Mouse (Mus musculus) left cerebral cortex, adult 9 months (tissue): ENCODE measurements around the gene Bag5.
A peak's percentile ranks its signal among the peaks of the same experiment; 100 is the strongest.

ENCODE experiments used
- DNase-seq, 2 experiments: peaks; one replicate each; pipeline ENCODE4 v3.0.0; 2022; ENCODE audit warnings: low spot score in 2 of 2

Bag5 gene

GRCm38 (mm10) chr12:111713004-111713651, at the start of gene Bag5, which contains the start of gene Apopt1:
Bag5 (minus strand) TSS chr12:111713257.
Apopt1 (plus strand) TSS chr12:111713261.
- peak in 1 of 2 experiments; percentile 87 for DNase-seq

DNA sequence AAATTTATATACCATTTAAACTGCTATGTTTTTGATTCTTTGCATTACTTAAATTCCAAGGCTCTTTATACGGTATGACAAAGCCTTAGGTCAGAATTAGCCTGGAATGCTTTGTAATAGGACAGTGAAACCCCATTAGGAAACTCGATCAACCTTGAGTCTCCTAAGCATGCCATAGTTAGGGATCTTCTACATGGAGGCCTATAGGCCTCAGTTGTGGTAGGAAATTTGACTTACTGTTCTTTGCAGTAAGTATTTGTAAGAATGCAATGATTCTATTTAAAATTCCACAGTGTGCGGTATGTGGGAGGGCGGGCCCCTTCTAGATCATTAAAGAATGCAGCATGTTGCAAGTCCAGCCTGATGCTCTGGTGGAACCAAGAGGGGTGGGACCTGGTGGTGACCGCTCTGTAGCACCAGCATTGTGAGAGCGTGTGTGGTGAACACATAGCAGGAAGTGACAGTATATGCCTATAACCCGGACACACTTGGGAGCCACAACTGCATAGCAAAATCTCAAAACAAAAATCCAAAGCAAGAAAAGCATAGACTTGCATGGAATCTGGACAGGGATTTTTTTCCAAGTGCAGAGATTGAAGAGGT, 47.4 kb upstream of the Bag5 start:
- no peak for DNase-seq

GRCm38 (mm10) chr12:111759176-111760061, 46.4 kb upstream of the Bag5 start:
- peak in 1 of 2 experiments; percentile 38 for DNase-seq

DNA sequence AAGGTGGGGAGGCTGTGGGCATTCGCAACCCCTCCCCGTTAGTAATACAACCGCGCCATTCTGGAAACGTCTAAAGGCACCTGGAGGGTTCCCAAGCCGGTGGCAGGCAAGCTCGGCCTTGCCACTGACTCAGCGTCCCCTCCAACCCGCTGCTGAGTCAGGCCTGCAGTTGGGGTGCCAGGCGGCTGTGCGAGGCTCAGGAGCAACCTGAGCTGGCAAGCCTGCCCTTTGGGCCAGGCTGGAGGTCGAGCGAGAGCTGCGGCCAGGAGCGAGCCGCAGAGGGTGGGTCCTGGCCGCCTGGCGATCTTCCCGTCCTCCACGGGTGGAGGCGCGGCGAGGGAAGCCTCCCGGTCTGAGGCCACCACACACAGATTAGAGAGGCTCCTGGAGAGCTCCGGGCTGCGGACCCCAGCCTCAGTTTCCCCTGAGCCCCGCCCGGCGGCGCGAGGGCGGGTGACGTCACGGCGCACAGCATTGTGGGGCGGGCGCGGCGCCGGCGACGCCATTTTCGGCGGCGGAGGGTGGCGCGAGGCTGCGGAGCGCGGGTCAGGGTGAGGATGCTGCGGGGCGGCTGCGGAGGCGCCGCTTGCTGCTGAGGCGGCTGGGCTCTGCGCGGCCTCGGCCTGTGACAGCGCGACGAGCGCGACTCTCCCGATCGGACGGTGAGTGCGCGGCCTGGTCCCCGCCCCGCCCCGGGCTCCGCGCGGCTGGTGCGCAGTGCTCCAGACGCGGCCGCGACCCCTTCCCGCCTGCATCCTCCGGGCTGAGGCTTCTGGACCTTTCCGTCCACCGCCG, 45.5 kb upstream of the Bag5 start, which contains the start of gene Klc1:
TSS of gene Klc1 (plus strand) at position 469 of the 795 bp plus-strand sequence.
- peak; percentile 52 to 73 for DNase-seq

- no peak for DNase-seq
Measured at GRCm38 (mm10) chr12:111757561-111758325, 44.7 kb upstream of the Bag5 start.

- no peak for DNase-seq
Measured at GRCm38 (mm10) chr12:111756698-111757082, 43.6 kb upstream of the Bag5 start.

- no peak for DNase-seq
Measured at GRCm38 (mm10) chr12:111756082-111756697, 43.1 kb upstream of the Bag5 start.

GRCm38 (mm10) chr12:111755231-111755630, 42.2 kb upstream of the Bag5 start:
- no peak for DNase-seq

GRCm38 (mm10) chr12:111754710-111755109, 41.7 kb upstream of the Bag5 start:
- no peak for DNase-seq

GRCm38 (mm10) chr12:111753347-111753746, 40.3 kb upstream of the Bag5 start:
- no peak for DNase-seq

DNA sequence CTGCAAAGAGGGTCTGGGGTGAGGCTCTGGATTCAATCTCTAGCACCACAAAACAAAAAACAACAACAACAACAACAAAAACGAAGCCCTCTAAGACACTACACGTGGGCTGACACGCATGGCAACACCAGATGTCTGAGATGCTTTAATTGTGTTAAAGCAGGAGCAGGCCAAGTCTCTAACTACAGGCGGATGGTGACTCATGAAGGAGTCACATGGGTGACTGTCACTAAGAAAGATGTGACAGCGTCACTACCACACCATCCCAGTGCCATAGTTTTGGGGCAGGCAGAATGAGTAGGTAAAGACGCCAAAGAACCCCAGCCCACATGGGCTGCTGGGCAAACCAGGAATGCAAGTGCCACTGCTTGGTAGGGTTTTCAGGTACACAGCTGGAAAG, 39.4 kb upstream of the Bag5 start:
- DNase-seq: peak in 1 of 2 experiments; percentile 48

GRCm38 (mm10) chr12:111750739-111751138, 37.7 kb upstream of the Bag5 start:
- no peak for DNase-seq

DNA sequence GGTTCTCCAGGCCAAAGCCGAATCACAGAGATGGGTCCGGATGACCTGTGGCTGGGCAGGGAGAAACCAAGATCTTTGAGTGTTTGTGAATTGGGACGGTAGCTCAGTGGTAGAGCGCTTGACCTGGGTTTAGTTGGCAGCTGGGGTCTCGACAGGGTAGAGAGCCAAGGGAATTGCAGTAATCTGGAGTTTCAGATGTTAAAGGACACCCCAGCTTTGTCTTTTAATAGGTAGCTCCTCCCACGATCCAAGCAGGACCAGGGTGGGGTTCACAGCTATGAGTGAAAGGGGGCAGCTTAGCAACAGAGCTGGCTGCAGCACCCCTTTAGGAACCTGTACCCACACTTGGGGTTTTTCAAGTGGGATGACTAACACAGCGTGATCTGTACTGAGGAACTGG, 34.4 kb upstream of the Bag5 start:
- no peak for DNase-seq

GRCm38 (mm10) chr12:111746091-111746490, 33.0 kb upstream of the Bag5 start:
- no peak for DNase-seq

GRCm38 (mm10) chr12:111745274-111745673, 32.2 kb upstream of the Bag5 start:
- no peak for DNase-seq

GRCm38 (mm10) chr12:111743981-111744423, 30.9 kb upstream of the Bag5 start:
- no peak for DNase-seq

DNA sequence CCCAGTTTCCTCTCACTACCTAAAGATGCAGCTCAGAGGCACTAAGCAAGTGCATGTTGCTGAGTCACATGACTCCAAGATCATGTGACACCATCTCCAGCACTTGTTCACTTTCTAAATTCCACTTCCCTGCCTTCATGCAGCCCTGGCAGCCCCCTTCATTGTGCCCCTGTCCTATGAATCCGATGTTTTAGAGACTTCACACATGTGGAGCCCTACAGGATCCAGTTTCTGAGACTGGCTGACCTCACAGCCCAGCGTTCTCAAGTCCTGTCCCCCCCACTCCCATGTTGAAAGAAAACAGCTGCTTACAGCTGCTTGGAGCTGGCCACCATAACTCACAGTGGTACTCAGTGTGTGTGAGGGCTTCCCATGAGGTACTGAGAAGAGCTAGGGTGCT, 30.4 kb upstream of the Bag5 start:
- no peak for DNase-seq

DNA sequence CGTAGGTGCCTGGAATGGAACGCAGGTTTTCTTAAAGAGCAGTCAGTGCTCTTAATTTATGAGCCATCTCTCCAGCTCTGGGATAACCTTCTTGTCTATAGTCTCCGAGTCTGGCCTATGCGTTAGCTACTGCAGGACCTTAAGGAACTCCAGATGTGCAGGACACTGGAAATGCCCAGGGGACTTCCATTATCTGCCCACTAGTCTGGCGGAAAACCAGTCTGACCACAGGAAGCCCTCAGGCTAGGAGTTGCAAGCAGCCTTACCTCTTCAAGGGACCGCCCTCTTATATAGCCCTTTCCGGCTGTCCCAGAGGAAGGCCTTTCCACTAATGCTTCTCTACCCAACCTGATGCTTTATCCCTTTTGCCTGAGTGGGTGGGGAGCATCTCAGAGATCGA, 28.3 kb upstream of the Bag5 start:
- DNase-seq: no peak

DNA sequence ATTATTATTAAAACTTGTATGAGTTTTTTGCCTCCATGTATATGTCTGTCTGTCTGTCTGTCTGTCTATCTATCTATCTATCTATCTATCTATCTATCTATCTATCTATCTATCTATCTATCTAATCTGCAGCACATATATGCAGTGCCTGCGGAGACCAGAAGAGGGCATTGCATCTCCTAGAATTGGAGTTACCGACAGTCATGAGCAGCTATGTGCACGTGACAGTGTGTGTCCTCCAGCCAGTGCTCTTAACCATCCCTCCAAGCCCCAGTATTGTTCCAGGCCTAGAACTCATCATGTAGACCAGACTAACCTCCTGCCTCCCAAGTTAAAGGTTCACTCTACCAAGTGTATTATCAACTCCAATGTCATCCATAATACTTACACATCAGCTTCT, 25.7 kb upstream of the Bag5 start:
- peak in 1 of 2 experiments; percentile 79 for DNase-seq

- no peak for DNase-seq
Measured at GRCm38 (mm10) chr12:111737370-111737769, 24.3 kb upstream of the Bag5 start.
